In genomic region chr4:130359486-130360237, GRCm38 (mm10) we compare ENCODE assay signal across 8 mouse cellular contexts. TPM values are rescaled to one million over a fixed set of nuclear protein-coding genes. Genes with fewer than 3 reads are reported as not detected.
DNase-seq lines count a peak whose midpoint lies in the region; ATAC-seq and TF ChIP-seq lines count a peak whose summit lies in the region.

Zcchc17 (minus strand) TSS chr4:130359943.
Snrnp40 (plus strand) TSS chr4:130360132.

- no peaks in the 10 kb centered on the region for H3K27me3 ChIP-seq in Patski
- no peaks in the 10 kb centered on the region for H3K27me3 ChIP-seq in hindbrain, embryonic 13.5 days

- TF ChIP-seq CTCF in Patski (IDR thresholded peaks at IDR 0.05) = no peak

- POLR2A ChIA-PET in Patski (lab: Charles Lee) = interaction anchor here (0.6 to 1.0 kb wide), 2 partner anchors 13 to 28 kb away, joined by 3 to 4 read pairs; no protein-coding TSS in a partner anchor

- peaks cover 30% of the 10 kb centered on the region for H3K4me1 ChIP-seq in hindbrain, embryonic 13.5 days (replicated peaks)

- H3K36me3 ChIP-seq in hindbrain, embryonic 13.5 days = peaks cover 32% of the 10 kb centered on the region

- ATAC-seq in Patski = peak; percentile 98
- peak; percentile 98 for ATAC-seq in hindbrain, embryonic 13.5 days (ENCODE audit: low FRiP score)

- peak within 1 kb of the TSS; percentile 89 for H3K27ac ChIP-seq in hindbrain, embryonic 13.5 days

- peak; percentile 98 for DNase-seq in Patski (ENCODE audit: low read depth, low spot score)
- peak; percentile 100 for DNase-seq in cerebellum, postnatal 14 days
- DNase-seq in frontal cortex, postnatal 14 days (ENCODE audit: low spot score in 2 of 2) = peak; percentile 98 to 99
- DNase-seq in layer of hippocampus, postnatal 25 days (ENCODE audit: extremely low spot score in 1 of 2, low spot score in 1 of 2) = peak; percentile 95
- DNase-seq in lung, postnatal 25 days (ENCODE audit: low spot score) = peak; percentile 100
- DNase-seq in retina, embryonic 14.5 days (ENCODE audit: low spot score) = peak; percentile 100
- peak; percentile 99 for DNase-seq in thymus, postnatal 4 days

- H3K4me2 ChIP-seq in hindbrain, embryonic 13.5 days = peak within 1 kb of the TSS; percentile 86

- peak within 1 kb of the TSS; percentile 93 for H3K4me3 ChIP-seq in hindbrain, embryonic 13.5 days

- CTCF ChIA-PET in Patski (lab: Charles Lee) = interaction anchor here (0.9 to 1.5 kb wide), 5 partner anchors 9 to 217 kb away, joined by 3 to 5 read pairs (median 4); no protein-coding TSS in a partner anchor

- H3K9me3 ChIP-seq in hindbrain, embryonic 13.5 days = no peaks in the 10 kb centered on the region

- WGBS in hindbrain, embryonic 13.5 days = under 1% methylated on average over 49 of the region's 49 CpGs

- in situ Hi-C loops in Patski (cut with MboI; ENCODE audit: low pct_unique_long_range_greater_than_20kb) = no loop called here

- H3K9ac ChIP-seq in hindbrain, embryonic 13.5 days = peak within 1 kb of the TSS; percentile 96

RNA-seq across cellular contexts. Expression of gene Zcchc17, which starts in this region (rescaled TPM):
- polyA plus RNA-seq in Patski (2021) = 16.8 TPM
- 89.7 and 92.8 TPM in 2 replicates for polyA plus RNA-seq in hindbrain, embryonic 13.5 days (2015; fragmentation: Nextera tagmentation; extraction: Ambion mirVana)
- total RNA-seq in layer of hippocampus, postnatal 25 days (2021) = 10 to 100 TPM; 65.4 to 67.7 TPM

RNA-seq across cellular contexts. Expression of gene Snrnp40, which starts in this region (rescaled TPM):
- 26.6 TPM for polyA plus RNA-seq in Patski (2021)
- 111 and 122 TPM in 2 replicates for polyA plus RNA-seq in hindbrain, embryonic 13.5 days (2015; fragmentation: Nextera tagmentation; extraction: Ambion mirVana)
- total RNA-seq in layer of hippocampus, postnatal 25 days (2021) = 10 to 100 TPM; 28.8 to 31.3 TPM

Comparison
In these comparisons a context has a peak if more than half of its experiments do, and no peak if none do; other contexts are left out.
1. Peak in every context shown above with its lines: DNase-seq, ATAC-seq, H3K4me3 ChIP-seq and H3K27ac ChIP-seq.